Mouse (Mus musculus) urinary bladder, postnatal 4 days (tissue): ENCODE measurements around the gene Chd4.
"Not testable (repeated sequence)": the region's sequence is repeated elsewhere in the genome, so short reads cannot be mapped to it uniquely, and the experiment has no call there.

Source experiments
- DNase-seq, 2 experiments: peaks; one replicate each; pipeline ENCODE4 v3.0.0; 2021 to 2022; ENCODE audit warnings: low spot score in 2 of 2

Chd4 gene

DNA sequence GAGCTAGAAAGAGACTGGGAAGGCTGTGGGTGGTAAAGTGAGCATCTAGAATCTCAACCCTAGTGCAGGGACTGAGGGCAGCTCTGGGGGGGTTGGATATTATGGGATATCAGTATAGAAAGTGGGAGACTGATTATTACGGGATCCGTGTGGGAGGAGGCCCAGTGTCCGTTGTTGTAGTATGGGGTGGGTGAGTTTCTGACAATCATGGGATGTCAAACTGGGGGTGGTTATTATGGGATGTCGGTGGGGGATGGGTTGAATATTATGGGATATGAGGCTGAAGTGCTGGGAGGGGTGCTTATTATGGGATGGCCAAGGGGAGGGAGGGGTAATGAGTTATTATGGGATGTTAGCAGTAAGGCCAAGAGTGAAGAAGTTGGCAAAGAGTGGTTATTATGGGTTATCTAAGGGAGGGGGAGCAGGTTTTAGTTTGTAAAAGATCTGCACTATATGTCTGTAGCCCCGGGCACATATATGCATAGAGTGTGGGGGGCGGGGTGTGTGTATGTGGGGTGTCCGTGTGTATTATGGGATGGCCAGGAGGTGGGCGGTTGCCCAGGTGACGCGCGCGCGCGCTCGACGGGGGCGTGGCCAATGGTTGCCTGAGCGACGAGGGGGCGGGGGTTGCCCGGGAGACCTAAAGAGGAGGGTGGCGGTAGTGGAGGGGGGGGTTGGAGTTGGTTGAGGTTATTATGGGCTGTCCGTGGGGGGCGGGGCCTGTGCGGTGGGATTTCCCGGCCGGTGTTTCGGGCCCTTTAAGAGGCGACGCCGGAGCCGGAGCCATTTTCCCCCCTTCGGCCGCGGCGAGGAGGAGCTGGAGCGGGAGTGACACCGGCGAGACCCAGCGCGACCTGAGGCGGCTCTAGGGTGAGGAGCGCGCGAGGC is at the start of gene Chd4:
Gene Chd4 (plus strand): TSS at position 591 of the 888 bp plus-strand sequence.
- peak; percentile 93 to 95 for DNase-seq

DNA sequence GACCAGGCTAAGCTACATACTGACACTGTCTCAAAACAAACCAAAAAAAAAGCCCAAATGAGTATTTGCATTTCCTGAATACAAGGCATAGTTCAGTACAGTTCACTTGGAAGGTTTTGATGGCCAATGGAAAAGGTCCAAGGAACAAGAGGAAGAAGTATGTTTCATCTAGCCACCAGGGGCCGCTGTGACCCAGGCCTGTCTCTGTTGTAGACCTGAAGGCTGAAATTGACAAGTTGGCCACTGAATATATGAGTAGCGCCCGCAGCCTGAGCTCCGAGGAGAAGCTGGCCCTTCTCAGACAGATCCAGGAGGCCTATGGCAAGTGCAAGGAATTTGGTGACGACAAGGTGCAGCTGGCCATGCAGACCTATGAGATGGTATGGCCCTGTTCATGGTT is 49.1 kb upstream of the Chd4 start:
- DNase-seq = peak; percentile 67 to 82

- no peak for DNase-seq
Measured at GRCm38 (mm10) chr6:125049678-125050077, 46.1 kb upstream of the Chd4 start, which contains the start of gene Acrbp. Gene Acrbp (plus strand): TSS chr6:125049689.

DNA sequence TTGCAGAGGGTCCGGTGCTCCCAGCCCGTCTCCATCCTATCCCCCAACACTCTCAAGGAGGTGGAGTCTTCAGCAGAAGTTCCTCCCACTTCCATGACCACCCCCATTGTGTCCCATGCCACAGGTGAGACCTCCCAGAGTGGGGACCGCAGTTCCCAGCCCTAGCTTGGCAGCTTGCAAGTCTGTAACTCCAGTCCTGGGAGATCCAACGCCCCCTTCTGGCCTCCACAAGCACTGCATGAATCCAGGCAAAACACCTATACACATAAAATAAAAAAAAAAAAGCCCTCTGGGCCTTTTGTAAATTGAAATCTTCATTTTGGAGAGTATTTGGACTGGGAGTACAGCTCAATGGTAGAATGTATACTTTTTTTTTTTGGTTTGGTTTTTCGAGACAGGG is 44.5 kb upstream of the Chd4 start:
- no peak for DNase-seq

DNA sequence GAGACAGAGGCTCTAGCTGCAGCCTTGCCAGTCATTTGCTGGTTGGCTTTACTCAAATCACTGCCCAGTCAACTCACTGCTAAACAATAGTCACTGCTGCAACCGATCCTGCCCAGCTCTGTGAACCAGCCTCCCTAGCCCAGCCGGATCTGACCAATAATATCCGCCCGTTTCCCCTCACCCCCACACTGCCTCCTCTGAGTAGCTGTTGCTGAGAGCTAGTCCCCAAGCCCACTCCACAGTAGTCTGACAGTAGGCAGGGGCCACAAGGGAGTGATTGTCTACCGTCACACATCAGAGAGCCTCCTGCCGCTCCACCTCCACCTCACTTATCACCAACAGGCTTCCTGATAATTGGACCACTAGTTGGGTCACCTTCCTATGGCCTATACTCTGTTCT is 34.3 kb upstream of the Chd4 start:
- DNase-seq = no peak

- no peak for DNase-seq
Measured at GRCm38 (mm10) chr6:125062511-125062910, 33.3 kb upstream of the Chd4 start.

- DNase-seq = no peak
Measured at GRCm38 (mm10) chr6:125063906-125064305, 31.9 kb upstream of the Chd4 start.

DNA sequence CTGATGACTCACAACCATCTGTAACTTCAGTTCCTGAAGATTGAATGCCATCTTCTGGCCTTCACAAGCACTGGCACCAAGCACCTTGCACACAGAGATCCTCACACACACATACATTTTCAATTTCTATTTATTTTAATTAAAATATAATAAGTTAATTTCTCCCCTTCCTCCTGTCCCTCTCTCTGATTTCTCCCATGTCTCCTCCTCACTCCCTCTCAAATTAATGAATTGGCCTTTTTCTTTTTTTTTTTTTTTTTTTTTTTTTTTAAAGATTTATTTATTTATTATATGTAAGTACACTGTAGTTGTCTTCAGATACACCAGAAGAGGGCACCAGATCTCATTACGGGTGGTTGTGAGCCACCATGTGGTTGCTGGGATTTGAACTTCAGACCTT is 30.6 kb upstream of the Chd4 start:
- not testable (repeated sequence) for DNase-seq

DNA sequence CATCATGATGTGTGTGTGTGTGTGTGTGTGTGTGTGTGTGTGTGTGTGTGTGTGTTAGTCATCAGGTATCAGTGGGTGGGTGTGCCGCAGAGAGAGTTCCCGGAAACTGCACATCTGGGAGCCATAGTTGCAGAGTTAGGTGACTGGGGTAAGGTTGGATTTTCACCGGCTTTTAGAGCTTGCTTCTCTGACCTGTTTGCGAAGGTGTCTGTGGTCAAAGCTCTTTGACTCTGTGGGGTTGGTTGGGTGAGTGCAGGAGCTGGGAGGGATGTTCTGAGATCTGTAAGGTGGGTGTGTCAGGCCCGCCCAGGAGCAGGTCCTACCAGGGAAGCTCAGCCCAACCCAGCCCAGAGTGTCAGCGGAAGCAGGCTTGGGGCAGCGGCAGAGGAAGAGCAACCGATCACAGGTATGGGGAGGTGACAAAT is 28.2 kb upstream of the Chd4 start, which contains the start of gene Lpar5:
Gene Lpar5 (plus strand): TSS at position 350 of the 425 bp plus-strand sequence.
- no peak for DNase-seq

- DNase-seq = no peak
Measured at GRCm38 (mm10) chr6:125071170-125071895, 24.4 kb upstream of the Chd4 start.

DNA sequence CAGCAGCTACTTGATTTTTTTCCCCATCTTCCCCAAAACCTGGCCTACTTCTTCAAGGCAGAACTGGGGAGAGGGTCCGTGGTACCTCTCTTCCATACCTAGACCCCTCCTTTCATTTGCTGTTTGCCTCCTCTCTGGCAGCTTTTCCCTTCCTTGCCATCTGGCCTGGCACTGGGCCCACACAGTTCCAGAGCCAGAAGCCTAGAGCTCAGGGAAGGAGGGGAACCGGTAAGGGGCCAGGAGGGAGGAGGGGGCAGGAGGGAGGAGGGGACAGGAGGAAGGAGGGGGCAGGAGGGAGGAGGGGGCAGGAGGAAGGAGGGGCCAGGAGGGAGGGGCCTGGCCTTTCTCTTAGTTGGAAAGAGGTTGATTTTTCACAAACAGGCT is 23.9 kb upstream of the Chd4 start:
- no peak for DNase-seq

DNA sequence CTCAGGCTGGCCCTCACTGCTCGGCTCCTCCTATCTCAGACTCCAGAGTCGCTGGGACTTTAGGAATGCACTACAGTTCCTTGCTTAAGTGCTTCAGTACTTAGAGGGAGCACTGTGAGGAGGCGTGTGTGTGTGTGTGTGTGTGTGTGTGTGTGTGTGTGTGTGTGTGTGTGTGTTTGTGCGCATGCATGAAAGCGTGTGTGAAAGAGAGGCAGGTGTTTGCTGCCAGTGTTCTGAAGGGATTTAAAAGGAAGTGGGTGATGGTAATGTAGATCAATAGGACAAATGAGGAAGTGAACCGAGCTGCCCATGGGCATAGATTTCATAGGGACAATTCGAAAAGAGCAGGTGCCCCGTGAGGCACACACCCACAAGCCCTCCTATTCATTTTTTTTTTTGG is 22.0 kb upstream of the Chd4 start:
- DNase-seq = no peak

DNA sequence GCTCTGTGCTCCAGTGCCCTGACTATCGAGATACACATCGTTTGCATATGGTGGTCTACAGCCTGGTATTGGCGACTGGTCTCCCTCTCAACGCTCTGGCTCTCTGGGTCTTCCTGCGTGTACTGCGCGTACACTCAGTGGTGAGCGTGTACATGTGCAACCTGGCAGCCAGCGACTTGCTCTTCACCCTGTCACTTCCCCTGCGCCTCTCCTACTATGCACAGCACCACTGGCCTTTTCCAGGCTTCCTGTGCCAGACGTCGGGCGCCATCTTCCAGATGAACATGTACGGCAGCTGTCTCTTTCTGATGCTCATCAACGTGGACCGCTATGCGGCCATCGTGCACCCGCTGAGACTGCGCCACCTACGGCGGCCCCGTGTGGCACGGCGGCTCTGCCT is 14.4 kb upstream of the Chd4 start:
- no peak for DNase-seq

- peak; percentile 87 to 92 for DNase-seq
Measured at GRCm38 (mm10) chr6:125081797-125082560, 13.8 kb upstream of the Chd4 start.

GRCm38 (mm10) chr6:125082801-125083386 is 12.9 kb upstream of the Chd4 start:
- DNase-seq = no peak

DNA sequence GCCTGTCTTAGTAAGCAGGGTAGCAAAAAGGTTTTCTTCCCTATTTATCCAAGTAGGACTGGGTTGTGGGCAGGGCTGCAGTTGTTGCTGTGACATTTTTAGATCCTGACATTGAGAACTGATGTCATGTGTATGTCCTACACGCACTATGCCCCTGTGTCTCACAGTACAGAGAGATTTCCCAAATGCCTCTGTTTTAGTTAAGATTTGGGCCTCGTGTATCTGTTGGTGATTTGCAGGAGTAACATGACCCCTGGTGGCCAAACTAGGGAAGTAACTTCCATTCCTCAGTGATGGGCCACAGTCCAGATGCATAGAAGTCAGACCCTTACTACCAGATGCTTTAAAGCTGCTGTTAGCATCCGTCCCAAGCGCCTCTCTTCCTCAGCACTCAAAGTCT is 11.4 kb upstream of the Chd4 start:
- DNase-seq = no peak

DNA sequence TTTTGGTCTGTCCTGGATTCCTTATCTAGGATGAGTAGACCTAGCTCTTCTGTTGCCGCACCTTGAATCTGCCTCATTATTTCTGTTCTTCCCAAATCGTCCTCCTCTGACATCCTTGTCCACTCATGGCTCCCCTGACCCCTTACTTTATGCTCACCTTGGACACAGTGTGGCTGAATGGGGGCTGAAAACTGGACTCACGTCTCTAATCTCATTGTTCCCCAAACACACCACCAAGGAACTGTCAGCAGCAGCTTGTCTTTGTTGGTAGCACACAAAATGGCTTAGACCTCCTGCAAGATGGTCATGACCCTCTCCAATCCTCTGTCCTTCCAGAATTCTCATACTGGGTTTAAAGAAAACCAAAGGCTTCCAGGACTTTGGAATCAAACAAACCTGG is 7.8 kb upstream of the Chd4 start:
- no peak for DNase-seq

DNA sequence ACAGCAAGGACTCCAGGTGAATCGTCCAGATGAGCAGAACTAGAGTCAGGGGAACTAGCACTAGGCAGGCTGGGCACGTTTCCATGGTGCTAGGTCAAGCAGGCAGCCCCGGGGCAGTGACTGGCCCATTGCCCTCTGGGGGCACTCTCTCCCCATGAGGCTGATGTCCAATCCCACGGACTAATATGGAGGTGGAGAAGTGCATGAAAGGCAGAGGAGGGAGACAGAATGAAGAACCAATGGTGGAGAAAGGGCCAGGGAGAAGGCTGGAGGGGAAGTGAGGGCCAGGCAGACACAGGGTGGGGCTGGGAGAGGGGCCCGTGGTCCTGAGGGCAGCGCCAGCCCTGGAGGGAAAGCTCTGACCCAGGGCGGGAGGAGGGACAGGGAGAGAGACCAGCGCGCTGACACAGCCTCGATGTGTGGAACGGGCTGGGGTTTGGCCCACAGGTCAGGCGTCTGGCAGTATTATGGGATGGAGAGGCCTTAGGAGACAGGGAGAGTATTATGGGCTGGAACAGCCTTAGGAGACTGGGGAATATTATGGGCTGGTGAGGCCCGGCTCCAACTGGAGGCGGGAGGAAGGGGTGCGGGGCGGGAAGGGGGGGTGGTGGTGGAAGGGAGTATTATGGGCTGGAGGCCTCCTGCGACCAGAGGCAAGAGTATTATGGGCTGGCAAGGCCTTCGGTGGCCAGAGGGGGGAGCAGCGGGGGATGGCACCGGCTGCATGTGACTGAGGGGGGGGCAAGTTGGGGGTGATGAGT is 7.0 kb upstream of the Chd4 start:
- DNase-seq = peak; percentile 74 to 81

DNA sequence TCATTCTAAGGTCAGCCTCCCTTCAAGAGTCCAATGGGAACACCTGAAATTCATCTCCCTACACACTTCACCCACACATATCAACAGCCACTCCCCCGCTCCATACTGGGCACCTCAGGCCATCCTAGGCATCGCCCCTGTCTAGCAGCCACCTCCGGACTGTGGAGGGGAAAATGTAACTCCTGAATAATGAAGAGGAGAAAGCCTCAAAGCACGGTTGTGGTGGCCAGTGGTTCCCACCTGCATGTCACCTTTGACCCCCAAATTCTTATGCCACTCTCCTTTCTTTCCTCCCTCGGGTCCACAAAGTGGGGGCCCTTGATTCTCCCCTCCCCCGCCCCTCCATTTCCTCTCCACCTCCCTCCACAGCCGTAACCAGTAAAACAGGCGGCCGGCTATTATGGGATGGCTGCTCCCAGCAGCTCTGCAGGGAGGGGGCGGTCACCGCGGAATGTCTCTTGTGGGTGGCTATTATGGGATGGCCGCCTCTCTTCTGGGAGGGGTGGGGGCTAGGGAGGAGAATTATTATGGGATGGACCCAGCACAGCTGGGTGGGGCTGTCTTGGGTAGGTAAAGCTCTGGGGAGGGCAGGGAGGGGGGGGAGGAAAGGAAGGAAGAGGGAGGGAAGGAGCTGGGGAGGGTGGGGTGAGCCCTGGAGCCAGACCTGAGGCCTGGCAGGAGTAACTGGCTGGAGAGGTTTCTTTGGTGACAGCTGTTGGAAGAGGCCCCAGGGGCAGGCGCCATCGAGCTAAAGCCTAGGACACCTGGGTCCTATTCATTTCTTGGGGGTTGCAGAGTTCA is 6.1 kb upstream of the Chd4 start:
- peak; percentile 78 to 89 for DNase-seq
